Mouse (Mus musculus): ENCODE measurements around the gene Olfr68.
"Not testable (repeated sequence)": the region's sequence is repeated elsewhere in the genome, so short reads cannot be mapped to it uniquely, and the experiment has no call there.

Gene Olfr68

GRCm38 (mm10) chr7:103779598-103779997, at the start of gene Olfr68:
TSS of gene Olfr68 (minus strand) at chr7:103779698.
- no peak for DNase-seq (ENCODE audit: low spot score)

- DNase-seq (ENCODE audit: low spot score) = no peak
These were observed 48.3 kb upstream of the Olfr68 start, which contains the start of gene Hbb-bs for GRCm38 (mm10) chr7:103827808-103828207. TSS of gene Hbb-bs (minus strand) at chr7:103828096.

DNA sequence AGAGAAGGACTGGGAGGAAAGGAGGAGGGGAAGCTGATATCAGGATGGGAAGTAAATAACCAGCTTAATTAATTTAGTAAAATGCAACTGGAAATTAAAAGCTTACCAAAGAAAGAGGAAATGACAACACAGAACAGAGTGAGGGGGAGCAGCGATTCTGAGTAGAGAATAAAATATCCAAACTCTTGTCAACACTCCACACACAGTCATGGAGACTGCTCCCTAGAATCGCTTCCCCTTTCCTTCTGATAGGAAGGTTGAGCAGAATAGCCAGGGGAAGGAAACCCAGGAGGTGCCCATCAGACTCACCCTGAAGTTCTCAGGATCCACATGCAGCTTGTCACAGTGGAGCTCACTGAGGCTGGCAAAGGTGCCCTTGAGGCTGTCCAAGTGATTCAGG, 47.6 kb upstream of the Olfr68 start:
- DNase-seq (ENCODE audit: low spot score) = not testable (repeated sequence)

DNA sequence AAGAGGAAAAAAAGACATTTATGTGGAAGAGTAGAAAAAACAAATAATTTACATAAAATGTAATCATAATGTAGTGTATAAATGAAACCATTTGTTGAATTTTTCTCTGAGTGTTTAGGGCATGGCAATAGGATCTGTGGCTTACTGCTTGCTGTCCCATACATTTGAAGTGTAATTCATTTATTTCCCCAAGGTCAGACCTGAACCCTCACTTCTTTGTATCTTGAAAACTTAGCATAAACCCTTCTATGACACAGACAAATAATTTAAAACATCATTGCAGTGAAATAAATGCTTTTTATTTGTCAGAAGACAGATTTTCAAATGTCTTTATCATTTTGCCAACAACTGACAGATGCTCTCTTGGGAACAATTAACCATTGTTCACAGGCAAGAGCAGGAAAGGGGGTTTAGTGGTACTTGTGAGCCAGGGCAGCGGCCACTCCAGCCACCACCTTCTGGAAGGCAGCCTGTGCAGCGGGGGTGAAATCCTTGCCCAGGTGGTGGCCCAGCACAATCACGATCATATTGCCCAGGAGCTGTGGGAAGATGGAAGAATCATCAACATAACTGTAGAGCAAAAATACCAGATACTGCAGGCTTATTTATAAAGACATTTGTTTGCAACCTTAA, 46.9 kb upstream of the Olfr68 start:
- no peak for DNase-seq (ENCODE audit: low spot score)

- no peak for DNase-seq (ENCODE audit: low spot score)
These were observed 46.2 kb upstream of the Olfr68 start for GRCm38 (mm10) chr7:103825536-103826254.

DNA sequence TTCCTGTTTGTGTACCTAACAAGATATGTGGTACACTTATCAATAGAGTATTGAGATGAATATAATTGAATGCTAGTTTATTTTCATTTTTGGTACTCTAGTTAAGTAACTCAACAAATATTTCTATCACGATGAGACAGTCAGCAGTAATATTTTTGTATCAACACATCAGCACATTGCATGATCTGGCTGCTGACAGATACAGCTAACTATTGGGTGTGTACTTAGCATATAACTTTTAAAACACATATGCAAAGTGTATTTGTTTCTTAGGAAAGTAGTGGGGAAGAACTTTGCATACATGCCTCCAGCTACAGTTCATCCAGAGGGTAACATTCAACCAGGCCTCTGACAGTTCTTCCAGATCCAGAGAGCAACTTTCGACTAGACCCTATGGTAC, 45.1 kb upstream of the Olfr68 start:
- no peak for DNase-seq (ENCODE audit: low spot score)

- DNase-seq (ENCODE audit: low spot score) = not testable (repeated sequence)
These were observed 35.6 kb upstream of the Olfr68 start for GRCm38 (mm10) chr7:103815085-103815484.

DNA sequence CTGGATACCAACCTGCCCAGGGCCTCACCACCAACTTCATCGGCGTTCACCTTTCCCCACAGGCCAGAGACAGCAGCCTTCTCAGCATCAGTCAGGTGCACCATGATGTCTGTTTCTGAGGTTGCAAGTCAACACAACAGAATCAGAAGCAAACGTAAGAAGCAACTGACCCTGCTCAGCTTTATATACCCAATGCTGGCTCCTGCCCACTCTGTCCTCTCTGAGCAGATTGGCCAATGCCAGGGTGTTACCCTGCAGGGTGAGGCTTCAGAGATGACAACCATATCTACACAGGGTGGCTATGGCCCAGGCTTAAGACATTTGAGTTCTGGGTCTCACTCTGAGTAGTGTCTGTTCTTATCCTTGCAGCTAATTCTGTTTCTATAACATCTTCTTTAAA, 34.3 kb upstream of the Olfr68 start, which contains the start of gene Hbb-bt:
Gene Hbb-bt, minus strand, starts transcription at position 231 of the 400 bp plus-strand sequence.
- no peak for DNase-seq (ENCODE audit: low spot score)

DNA sequence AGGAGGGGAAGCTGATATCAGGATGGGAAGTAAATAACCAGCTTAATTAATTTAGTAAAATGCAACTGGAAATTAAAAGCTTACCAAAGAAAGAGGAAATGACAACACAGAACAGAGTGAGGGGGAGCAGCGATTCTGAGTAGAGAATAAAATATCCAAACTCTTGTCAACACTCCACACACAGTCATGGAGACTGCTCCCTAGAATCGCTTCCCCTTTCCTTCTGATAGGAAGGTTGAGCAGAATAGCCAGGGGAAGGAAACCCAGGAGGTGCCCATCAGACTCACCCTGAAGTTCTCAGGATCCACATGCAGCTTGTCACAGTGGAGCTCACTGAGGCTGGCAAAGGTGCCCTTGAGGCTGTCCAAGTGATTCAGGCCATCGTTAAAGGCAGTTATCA, 33.7 kb upstream of the Olfr68 start:
- DNase-seq (ENCODE audit: low spot score) = not testable (repeated sequence)

GRCm38 (mm10) chr7:103812174-103812573, 32.7 kb upstream of the Olfr68 start:
- no peak for DNase-seq (ENCODE audit: low spot score)

DNA sequence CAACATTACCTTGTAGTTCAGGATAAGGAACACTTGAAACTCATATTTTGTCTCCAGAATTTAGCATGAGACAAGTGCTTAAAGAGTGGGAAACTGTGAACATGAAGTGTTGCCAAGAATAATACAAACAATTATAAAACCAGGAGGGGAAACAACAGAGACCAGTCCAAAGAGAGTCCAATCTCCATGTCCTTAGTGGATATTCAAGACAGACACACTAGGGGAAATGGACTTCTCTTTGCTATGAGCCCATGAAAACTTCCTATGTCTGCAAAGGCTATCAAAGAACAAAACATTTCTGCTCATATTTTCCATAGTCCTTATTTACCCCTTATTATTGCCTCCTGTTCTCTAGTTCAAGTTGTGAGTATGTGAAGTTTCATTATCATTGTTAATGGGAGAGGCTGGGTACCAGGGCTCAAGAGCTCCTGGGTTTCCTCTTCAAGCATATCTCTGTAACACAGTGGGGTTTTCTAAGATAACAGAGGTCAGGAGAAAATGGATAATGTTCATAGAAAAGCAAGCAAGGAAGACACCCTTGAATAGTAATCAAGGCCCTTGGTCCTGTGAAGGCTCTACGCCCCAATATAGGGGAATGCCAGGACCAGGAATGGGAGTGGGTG, 31.8 kb upstream of the Olfr68 start:
- no peak for DNase-seq (ENCODE audit: low spot score)

GRCm38 (mm10) chr7:103810746-103811145, 31.2 kb upstream of the Olfr68 start:
- no peak for DNase-seq (ENCODE audit: low spot score)

GRCm38 (mm10) chr7:103810296-103810695, 30.8 kb upstream of the Olfr68 start:
- DNase-seq (ENCODE audit: low spot score) = no peak

GRCm38 (mm10) chr7:103809801-103810155, 30.3 kb upstream of the Olfr68 start:
- no peak for DNase-seq (ENCODE audit: low spot score)

DNA sequence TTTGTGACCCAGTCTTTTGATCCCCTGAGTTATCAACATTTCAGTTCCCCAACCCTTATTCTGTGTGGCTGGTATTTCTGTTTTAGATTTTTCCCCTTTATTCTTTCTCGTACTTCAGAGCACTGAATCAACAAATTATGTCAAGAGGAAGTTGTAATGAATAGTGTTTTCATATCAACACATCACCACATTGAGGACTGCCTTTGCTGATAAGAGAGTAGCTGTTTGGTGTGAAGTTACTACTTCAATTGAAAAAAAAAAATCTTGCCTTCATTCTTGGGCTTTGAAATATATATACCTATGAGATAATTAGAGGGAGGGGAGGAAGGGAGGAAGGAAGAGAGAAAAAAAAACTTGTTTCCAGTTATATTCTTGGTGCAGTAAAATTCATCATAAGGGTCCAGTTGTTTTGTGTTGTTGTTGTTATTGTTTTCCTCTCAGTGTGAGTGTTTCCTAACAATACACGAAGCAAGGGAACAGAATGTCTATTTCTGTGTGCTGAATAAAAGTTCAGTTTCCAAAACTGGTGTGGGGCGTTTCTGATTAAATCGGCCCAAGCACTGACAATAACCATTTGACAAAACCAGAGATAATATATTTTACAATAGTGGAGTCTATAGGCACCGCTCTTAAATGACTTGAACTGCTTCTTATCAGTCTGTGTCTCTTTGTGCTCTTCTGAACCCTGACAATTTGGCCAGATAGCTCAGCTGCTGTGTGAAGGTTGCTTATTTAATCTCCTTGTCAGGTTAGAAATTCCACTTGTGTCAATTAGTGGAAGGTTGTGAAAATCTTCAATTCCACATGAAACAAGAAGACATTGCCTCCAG, 29.7 kb upstream of the Olfr68 start:
- no peak for DNase-seq (ENCODE audit: low spot score)

DNA sequence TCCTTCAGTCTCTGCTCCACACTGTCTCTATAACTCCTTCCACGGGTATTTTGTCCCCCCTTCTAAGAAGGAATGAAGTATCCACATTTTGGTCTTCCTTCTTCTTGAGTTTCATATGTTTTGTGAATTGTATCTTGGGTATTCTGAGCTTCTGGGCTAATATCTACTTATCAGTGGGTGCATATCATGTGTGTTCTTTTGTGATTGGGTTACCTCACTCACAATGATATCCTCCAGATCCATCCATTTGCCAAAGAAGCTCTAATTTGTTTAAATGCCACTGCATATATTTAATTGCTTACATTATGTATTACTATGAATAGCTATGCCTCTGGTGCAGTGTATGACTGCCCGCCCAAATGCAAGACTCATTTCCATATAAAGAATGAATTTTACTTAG, 28.6 kb upstream of the Olfr68 start:
- not testable (repeated sequence) for DNase-seq (ENCODE audit: low spot score)

DNA sequence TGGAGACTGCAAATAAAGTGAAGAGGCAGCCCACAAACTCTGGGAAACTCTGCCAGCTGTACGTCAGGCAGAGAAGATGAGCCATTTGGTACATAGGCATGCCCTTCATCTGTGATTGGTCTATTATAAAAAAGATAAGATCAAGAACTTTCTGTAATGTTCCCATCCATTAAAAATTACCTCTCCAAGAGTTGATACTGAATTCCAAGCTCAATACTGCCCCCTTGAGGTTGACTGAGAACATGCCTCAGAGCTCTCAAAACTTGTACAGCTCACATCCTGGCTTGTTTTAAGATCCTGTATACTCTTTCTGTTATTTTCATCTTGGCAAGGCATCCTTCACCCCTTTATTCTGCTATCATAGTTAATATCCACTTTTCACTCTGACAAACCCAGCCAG, 27.4 kb upstream of the Olfr68 start:
- peak; percentile 5 for DNase-seq (ENCODE audit: low spot score)

GRCm38 (mm10) chr7:103792669-103793388, 13.3 kb upstream of the Olfr68 start:
- DNase-seq (ENCODE audit: low spot score) = no peak

- no peak for DNase-seq (ENCODE audit: low spot score)
These were observed 12.2 kb upstream of the Olfr68 start, which contains the start of gene Olfr67 for GRCm38 (mm10) chr7:103791721-103792120. TSS of gene Olfr67 (minus strand) at chr7:103791821.

DNA sequence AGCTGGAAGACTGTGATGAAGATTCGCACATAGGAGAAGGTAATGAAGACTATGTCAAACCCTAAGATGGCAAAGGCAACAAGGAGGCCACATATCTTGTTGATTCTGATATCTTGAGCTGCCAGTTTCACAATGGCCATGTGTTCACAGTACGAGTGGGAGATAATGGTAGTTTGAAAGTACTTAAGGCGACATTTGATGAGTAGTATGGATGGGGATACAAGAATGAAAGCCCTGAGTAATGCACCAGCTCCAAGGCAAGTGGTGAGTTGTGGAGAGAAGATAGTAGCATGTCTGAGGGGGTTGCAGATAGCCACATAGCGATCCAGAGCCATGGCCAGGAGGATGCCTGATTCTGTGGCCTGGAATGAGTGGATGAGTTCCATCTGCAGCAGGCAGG, 1.8 kb downstream of the Olfr68 start:
- not testable (repeated sequence) for DNase-seq (ENCODE audit: low spot score)

DNA sequence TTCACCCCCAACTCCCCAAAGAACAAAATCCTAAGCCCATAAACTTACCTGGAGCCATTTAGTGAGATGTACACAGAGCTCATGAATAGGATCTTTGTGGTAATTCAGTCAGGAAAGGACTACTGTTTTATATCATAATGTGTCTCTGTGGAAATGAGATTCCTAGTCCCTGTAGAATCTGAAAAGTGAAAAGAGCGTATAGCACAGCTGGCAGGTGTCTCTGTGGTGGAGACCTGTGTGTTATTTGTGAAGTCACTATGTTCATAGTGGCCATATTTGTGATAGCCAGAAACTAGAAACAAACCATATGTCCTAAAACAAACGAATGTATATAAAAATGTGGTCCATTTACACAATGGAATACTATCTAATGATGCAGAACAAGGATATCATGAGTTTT, 8.0 kb downstream of the Olfr68 start, which contains the start of gene Olfr69:
Gene Olfr69, minus strand, starts transcription at position 101 of the 400 bp plus-strand sequence.
- DNase-seq (ENCODE audit: low spot score) = no peak

All from urinary bladder, postnatal 25 days (tissue).